Mouse (Mus musculus) left cerebral cortex, adult 18-20 months (tissue): Measurements from ENCODE around the gene Scpep1. TPM values are rescaled to one million over a fixed set of nuclear protein-coding genes. Genes with fewer than 3 reads are reported as not detected.

Experiments used
- DNase-seq, 2 experiments: peaks; one replicate each; pipeline ENCODE4 v3.0.0; 2021 to 2022; ENCODE audit warnings: low spot score in 2 of 2, mixed read lengths in 1 of 2
- total RNA-seq, 2 experiments: library from RNA; stranded (reverse); gene quantifications; 2 replicates each; pipeline ENCODE4 v1.2.3; 2021

Scpep1 gene
- total RNA-seq, 2 experiments from 2014 or later: 19.2 to 20.4 TPM

DNA sequence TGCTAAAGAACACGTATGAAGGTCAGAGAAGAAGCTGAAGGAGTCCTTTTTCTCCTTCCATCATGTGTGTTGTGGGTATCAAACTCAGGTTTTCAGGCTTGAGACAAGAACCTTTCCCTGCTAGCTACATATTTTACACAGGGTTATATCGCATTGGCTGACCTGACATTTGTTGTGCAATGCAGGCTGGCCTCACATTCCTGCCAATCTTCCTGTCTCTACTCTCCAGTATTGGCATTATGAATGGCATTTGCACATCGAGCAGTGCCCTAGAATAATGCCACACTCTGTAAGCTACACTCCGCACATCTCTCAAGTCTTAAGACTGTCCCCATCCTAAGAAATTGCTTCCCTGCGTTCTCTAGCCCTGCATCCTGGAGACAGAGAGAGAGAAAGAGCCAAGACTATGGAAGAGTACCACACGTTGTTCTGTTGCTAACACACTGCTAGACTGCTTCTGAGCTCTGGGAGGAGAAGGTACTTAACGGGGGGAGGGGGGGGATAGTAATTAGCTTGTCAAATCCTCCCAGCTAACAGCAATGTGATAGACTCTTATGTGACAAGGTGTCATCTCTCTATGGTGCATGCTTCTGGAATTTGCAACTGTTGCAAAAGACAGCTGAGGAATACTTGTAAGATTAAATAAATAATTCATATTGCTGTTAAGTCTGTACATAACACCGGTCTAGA lies 70.7 kb downstream of the Scpep1 start:
- no peak for DNase-seq

GRCm38 (mm10) chr11:88878011-88878410 lies 77.3 kb downstream of the Scpep1 start:
- DNase-seq: no peak

Other genes with a start within 250 kb of the Scpep1 start
- gene Msi2, start 237.0 kb downstream of the Scpep1 start, total RNA-seq: 100 to 1,000 TPM; 119 to 127 TPM
- 10 to 100 TPM; 39.4 to 39.8 TPM for gene Akap1, start 90.9 kb downstream of the Scpep1 start, total RNA-seq
- gene Elobl, start 11.5 kb upstream of the Scpep1 start, total RNA-seq: not detected
- 10 to 100 TPM; 20.6 to 22.1 TPM for gene Coil, start 14.8 kb upstream of the Scpep1 start, total RNA-seq
- 1 to 10 TPM; 3.1 to 4.5 TPM for gene Trim25, start 43.9 kb upstream of the Scpep1 start, total RNA-seq
- gene Dgke, start 111.4 kb upstream of the Scpep1 start, total RNA-seq: 10 to 100 TPM; 54.2 to 55.2 TPM
- not detected for gene Gm525, start 118.4 kb upstream of the Scpep1 start, total RNA-seq